Mouse (Mus musculus): ENCODE data around the gene Fiz1. TPM values are rescaled to one million over a fixed set of nuclear protein-coding genes. Genes with fewer than 3 reads are reported as not detected.
A peak's percentile ranks its signal among the peaks of the same experiment; 100 is the strongest.

The Fiz1 gene
- polyA plus RNA-seq, 1 experiment from 2014 or later: 30.7 TPM

- Histone ChIP-seq H3K27me3 (ENCODE audit: control insufficient read depth, insufficient read depth, low read depth, low read length) (peaks cover 15% of the 10 kb centered on the region), H3K4me1 (ENCODE audit: control insufficient read depth, insufficient read depth, low read length) (peaks cover 67% of the 10 kb centered on the region), H3K4me2 (ENCODE audit: low read length) (peak overlapping the region; percentile 93), H3K9me3 (replicated peaks; ENCODE audit: control insufficient read depth, low read length, poor library complexity, severe bottlenecking) (no peaks in the 10 kb centered on the region), H3K36me3 (ENCODE audit: control insufficient read depth, insufficient read depth, low read length) (no peaks in the 10 kb centered on the region), H3K4me3 (ENCODE audit: low read depth, low read length) (peak overlapping the region; percentile 76), H3K9ac (ENCODE audit: low read depth, low read length) (peak overlapping the region; percentile 80), H3K27ac (ENCODE audit: low read length) (peak overlapping the region; percentile 84)
- 25% methylated on average over 8 of the region's 8 CpGs for WGBS
- no peak for ATAC-seq
Observed at GRCm38 (mm10) chr7:5057381-5057780, 42.9 kb upstream of the Fiz1 start.

GRCm38 (mm10) chr7:5056651-5057263, 42.3 kb upstream of the Fiz1 start:
- Histone ChIP-seq H3K9me3 (replicated peaks; ENCODE audit: control insufficient read depth, low read length, poor library complexity, severe bottlenecking) (no peaks in the 10 kb centered on the region), H3K4me3 (ENCODE audit: low read depth, low read length) (peak overlapping the region; percentile 76), H3K4me2 (ENCODE audit: low read length) (peak overlapping the region; percentile 93), H3K4me1 (ENCODE audit: control insufficient read depth, insufficient read depth, low read length) (peaks cover 71% of the 10 kb centered on the region), H3K27me3 (ENCODE audit: control insufficient read depth, insufficient read depth, low read depth, low read length) (peaks cover 15% of the 10 kb centered on the region), H3K36me3 (ENCODE audit: control insufficient read depth, insufficient read depth, low read length) (no peaks in the 10 kb centered on the region), H3K27ac (ENCODE audit: low read length) (peak overlapping the region; percentile 84), H3K9ac (ENCODE audit: low read depth, low read length) (peak overlapping the region; percentile 80)
- WGBS: 2% methylated on average over 54 of the region's 55 CpGs
- peak; percentile 21 for ATAC-seq

- peaks cover 59% of the 10 kb centered on the region for H3K4me1 ChIP-seq (ENCODE audit: control insufficient read depth, insufficient read depth, low read length)
- 8% methylated on average over 32 of the region's 32 CpGs for WGBS
- no peaks in the 10 kb centered on the region for H3K9me3 ChIP-seq (replicated peaks; ENCODE audit: control insufficient read depth, low read length, poor library complexity, severe bottlenecking)
- H3K27ac ChIP-seq (ENCODE audit: low read length): peak overlapping the region; percentile 53; the same call in 1 of the 2 replicates
- peak overlapping the region; percentile 79 for H3K4me3 ChIP-seq (ENCODE audit: low read depth, low read length)
- H3K36me3 ChIP-seq (ENCODE audit: control insufficient read depth, insufficient read depth, low read length): no peaks in the 10 kb centered on the region
- peak overlapping the region; percentile 95 for H3K9ac ChIP-seq (ENCODE audit: low read depth, low read length)
- no peak for ATAC-seq
- peaks cover 15% of the 10 kb centered on the region for H3K27me3 ChIP-seq (ENCODE audit: control insufficient read depth, insufficient read depth, low read depth, low read length)
- H3K4me2 ChIP-seq (ENCODE audit: low read length): peak overlapping the region; percentile 71
Observed at GRCm38 (mm10) chr7:5053456-5054179, 39.1 kb upstream of the Fiz1 start.

GRCm38 (mm10) chr7:5052931-5053343, 38.4 kb upstream of the Fiz1 start:
- WGBS: 3% methylated on average over 44 of the region's 45 CpGs
- H3K4me1 ChIP-seq (ENCODE audit: control insufficient read depth, insufficient read depth, low read length): peaks cover 56% of the 10 kb centered on the region

GRCm38 (mm10) chr7:5052438-5052837, 37.9 kb upstream of the Fiz1 start:
- Histone ChIP-seq H3K4me1 (ENCODE audit: control insufficient read depth, insufficient read depth, low read length) (peaks cover 51% of the 10 kb centered on the region), H3K36me3 (ENCODE audit: control insufficient read depth, insufficient read depth, low read length) (no peaks in the 10 kb centered on the region), H3K9me3 (replicated peaks; ENCODE audit: control insufficient read depth, low read length, poor library complexity, severe bottlenecking) (no peaks in the 10 kb centered on the region), H3K9ac (ENCODE audit: low read depth, low read length) (peak overlapping the region; percentile 95), H3K27me3 (ENCODE audit: control insufficient read depth, insufficient read depth, low read depth, low read length) (peaks cover 15% of the 10 kb centered on the region), H3K4me2 (ENCODE audit: low read length) (peak overlapping the region; percentile 71), H3K27ac (ENCODE audit: low read length) (no peak overlapping the region), H3K4me3 (ENCODE audit: low read depth, low read length) (peak overlapping the region; percentile 79)
- WGBS: 2% methylated on average over 11 of the region's 12 CpGs
- ATAC-seq: no peak

More at GRCm38 (mm10) chr7:5052931-5053343, 38.4 kb upstream of the Fiz1 start:
- no peak overlapping the region for H3K27ac ChIP-seq (ENCODE audit: low read length)
- H3K9ac ChIP-seq (ENCODE audit: low read depth, low read length): peak overlapping the region; percentile 95
- H3K4me3 ChIP-seq (ENCODE audit: low read depth, low read length): peak overlapping the region; percentile 79
- no peak for ATAC-seq
- H3K4me2 ChIP-seq (ENCODE audit: low read length): peak overlapping the region; percentile 71
- peaks cover 15% of the 10 kb centered on the region for H3K27me3 ChIP-seq (ENCODE audit: control insufficient read depth, insufficient read depth, low read depth, low read length)
- H3K9me3 ChIP-seq (replicated peaks; ENCODE audit: control insufficient read depth, low read length, poor library complexity, severe bottlenecking): no peaks in the 10 kb centered on the region
- H3K36me3 ChIP-seq (ENCODE audit: control insufficient read depth, insufficient read depth, low read length): no peaks in the 10 kb centered on the region

- Histone ChIP-seq H3K36me3 (ENCODE audit: control insufficient read depth, insufficient read depth, low read length) (no peaks in the 10 kb centered on the region), H3K4me1 (ENCODE audit: control insufficient read depth, insufficient read depth, low read length) (peaks cover 50% of the 10 kb centered on the region), H3K27me3 (ENCODE audit: control insufficient read depth, insufficient read depth, low read depth, low read length) (peaks cover 15% of the 10 kb centered on the region), H3K27ac (ENCODE audit: low read length) (peak within 1 kb of the TSS; percentile 93), H3K9me3 (replicated peaks; ENCODE audit: control insufficient read depth, low read length, poor library complexity, severe bottlenecking) (no peaks in the 10 kb centered on the region), H3K4me3 (ENCODE audit: low read depth, low read length) (peak within 1 kb of the TSS; percentile 79), H3K4me2 (ENCODE audit: low read length) (peak within 1 kb of the TSS; percentile 71), H3K9ac (ENCODE audit: low read depth, low read length) (peak within 1 kb of the TSS; percentile 95)
- ATAC-seq: peak; percentile 79
- WGBS: under 1% methylated on average over 52 of the region's 65 CpGs
Observed at GRCm38 (mm10) chr7:5051193-5052192, 37.0 kb upstream of the Fiz1 start, which contains the start of gene Zfp580. TSS of gene Zfp580 (plus strand) at chr7:5051538.

GRCm38 (mm10) chr7:5047313-5047712, 32.8 kb upstream of the Fiz1 start:
- no peak for ATAC-seq
- 36% methylated on average over 2 of the region's 2 CpGs for WGBS

GRCm38 (mm10) chr7:5046112-5046511, 31.6 kb upstream of the Fiz1 start:
- WGBS: 66% methylated on average over 2 of the region's 2 CpGs
- Histone ChIP-seq H3K27ac (ENCODE audit: low read length) (no peak overlapping the region), H3K4me2 (ENCODE audit: low read length) (no peak overlapping the region), H3K4me3 (ENCODE audit: low read depth, low read length) (no peak overlapping the region), H3K27me3 (ENCODE audit: control insufficient read depth, insufficient read depth, low read depth, low read length) (no peaks in the 10 kb centered on the region), H3K9me3 (replicated peaks; ENCODE audit: control insufficient read depth, low read length, poor library complexity, severe bottlenecking) (no peaks in the 10 kb centered on the region), H3K4me1 (ENCODE audit: control insufficient read depth, insufficient read depth, low read length) (peaks cover 7% of the 10 kb centered on the region), H3K9ac (ENCODE audit: low read depth, low read length) (no peak overlapping the region), H3K36me3 (ENCODE audit: control insufficient read depth, insufficient read depth, low read length) (no peaks in the 10 kb centered on the region)
- no peak for ATAC-seq

More at GRCm38 (mm10) chr7:5047313-5047712, 32.8 kb upstream of the Fiz1 start:
- Histone ChIP-seq H3K9me3 (replicated peaks; ENCODE audit: control insufficient read depth, low read length, poor library complexity, severe bottlenecking) (no peaks in the 10 kb centered on the region), H3K27ac (ENCODE audit: low read length) (no peak overlapping the region), H3K4me1 (ENCODE audit: control insufficient read depth, insufficient read depth, low read length) (peaks cover 10% of the 10 kb centered on the region), H3K36me3 (ENCODE audit: control insufficient read depth, insufficient read depth, low read length) (no peaks in the 10 kb centered on the region), H3K27me3 (ENCODE audit: control insufficient read depth, insufficient read depth, low read depth, low read length) (no peaks in the 10 kb centered on the region), H3K9ac (ENCODE audit: low read depth, low read length) (no peak overlapping the region), H3K4me3 (ENCODE audit: low read depth, low read length) (no peak overlapping the region), H3K4me2 (ENCODE audit: low read length) (no peak overlapping the region)
